Mouse (Mus musculus): ENCODE data around the gene Supt16.

Supt16 gene

GRCm38 (mm10) chr14:52144165-52144564, 53.1 kb downstream of the Supt16 start:
- DNase-seq = no peak

- peak; percentile 30 to 57 for DNase-seq
These were observed 55.6 kb downstream of the Supt16 start for GRCm38 (mm10) chr14:52141445-52142127.

- DNase-seq = peak; percentile 46 to 48
These were observed 56.4 kb downstream of the Supt16 start for GRCm38 (mm10) chr14:52140577-52141444.

GRCm38 (mm10) chr14:52133584-52133983, 63.6 kb downstream of the Supt16 start:
- no peak for DNase-seq

GRCm38 (mm10) chr14:52124636-52125035, 72.6 kb downstream of the Supt16 start:
- DNase-seq = no peak

- DNase-seq = peak; percentile 85 to 88
These were observed 73.3 kb downstream of the Supt16 start for GRCm38 (mm10) chr14:52123918-52124317.

GRCm38 (mm10) chr14:52120169-52120568, 77.0 kb downstream of the Supt16 start:
- no peak for DNase-seq

- peak; percentile 51 to 52 for DNase-seq
These were observed 78.2 kb downstream of the Supt16 start for GRCm38 (mm10) chr14:52118823-52119608.

GRCm38 (mm10) chr14:52118456-52118822, 78.8 kb downstream of the Supt16 start:
- no peak for DNase-seq

GRCm38 (mm10) chr14:52117241-52117640, 80.0 kb downstream of the Supt16 start:
- no peak for DNase-seq

- DNase-seq = no peak
These were observed 83.1 kb downstream of the Supt16 start for GRCm38 (mm10) chr14:52114101-52114500.
